Mouse (Mus musculus) CH12.LX (cell line): ENCODE data around the gene Cipc. TPM values are rescaled to one million over a fixed set of nuclear protein-coding genes. Genes with fewer than 3 reads are reported as not detected.

Source experiments
- DNase-seq: peaks from one replicate; pipeline ENCODE4 v3.0.0-alpha.2; 2013; ENCODE audit errors: extremely low read depth
- H3K27ac ChIP-seq: 2 replicates; pipeline ENCODE4 v1.5.1; 2012; ENCODE audit warnings: low read depth, mild to moderate bottlenecking, control low read depth, moderate library complexity; ENCODE audit not compliant: insufficient read depth
- H3K27me3 ChIP-seq: replicated peaks from 2 replicates; pipeline ENCODE3; 2012; ENCODE audit warnings: inconsistent platforms
- H3K36me3 ChIP-seq, 2 experiments: replicated peaks in 1 of 2; 2 replicates each; pipeline versions ENCODE3 to v1.6.1; 2012; ENCODE audit warnings: inconsistent platforms in 1 of 2, low read length in 1 of 2, mild to moderate bottlenecking in 1 of 2, mixed read lengths in 1 of 2, moderate library complexity in 1 of 2; ENCODE audit not compliant: control insufficient read depth in 1 of 2, insufficient read depth in 1 of 2
- H3K4me1 ChIP-seq, 2 experiments: 2 replicates each; pipeline ENCODE4 v1.6.1; 2012; ENCODE audit warnings: inconsistent platforms in 1 of 2, moderate library complexity in 1 of 2; ENCODE audit not compliant: insufficient read depth in 2 of 2, control insufficient read depth in 1 of 2
- H3K4me2 ChIP-seq: 2 replicates; pipeline ENCODE4 v1.6.1; 2012; ENCODE audit warnings: low read depth, mild to moderate bottlenecking, control low read depth; ENCODE audit not compliant: poor library complexity, insufficient read depth, severe bottlenecking
- H3K4me3 ChIP-seq, 3 experiments: fragments of 150-350 bp in 1 of 3; sonication (generic) in 1 of 3; replicated peaks in 1 of 3; 2 replicates each; pipeline versions ENCODE3 to v1.5.1; 2011 to 2012; ENCODE audit warnings: low read depth in 2 of 3, low read length in 2 of 3, mild to moderate bottlenecking in 2 of 3, moderate library complexity in 2 of 3, control low read depth in 1 of 3, improper control_type of control experiment in 1 of 3, inconsistent platforms in 1 of 3, mixed read lengths in 1 of 3; ENCODE audit not compliant: poor library complexity in 1 of 3
- H3K79me2 ChIP-seq: replicated peaks from 2 replicates; pipeline ENCODE4 v1.6.1; 2012; ENCODE audit warnings: mild to moderate bottlenecking, moderate library complexity; ENCODE audit not compliant: control insufficient read depth, poor library complexity, insufficient read depth, severe bottlenecking; ENCODE audit errors: extremely low read depth
- H3K9ac ChIP-seq: 2 replicates; pipeline ENCODE4 v1.6.1; 2012; ENCODE audit warnings: low read depth, mild to moderate bottlenecking, control low read depth, moderate library complexity; ENCODE audit not compliant: insufficient read depth
- H3K9me3 ChIP-seq: replicated peaks from 2 replicates; pipeline ENCODE3; 2012; ENCODE audit warnings: low read length, inconsistent platforms, mixed read lengths
- BHLHE40 ChIP-seq: IDR thresholded peaks from 2 replicates; pipeline ENCODE4 v1.6.1; 2011; ENCODE audit warnings: mild to moderate bottlenecking, low read depth, low read length, improper control_type of control experiment
- CHD1 ChIP-seq: IDR thresholded peaks from 2 replicates; pipeline ENCODE4 v1.6.1; 2012; ENCODE audit warnings: low read depth, low read length, improper control_type of control experiment, inconsistent platforms
- CHD2 ChIP-seq: IDR thresholded peaks from 2 replicates; pipeline ENCODE4 v1.6.1; 2011; ENCODE audit warnings: low read length, improper control_type of control experiment
- CTCF ChIP-seq, 2 experiments: IDR thresholded peaks in 1 of 2; conservative IDR thresholded peaks in 1 of 2; 2 replicates each; pipeline ENCODE4 v1.5.1; 2011 to 2012; ENCODE audit warnings: low read depth in 2 of 2, low read length in 2 of 2, improper control_type of control experiment in 1 of 2, inconsistent platforms in 1 of 2, mild to moderate bottlenecking in 1 of 2, moderate library complexity in 1 of 2
- E2F4 ChIP-seq: IDR thresholded peaks from 2 replicates; pipeline ENCODE4 v1.6.1; 2011; ENCODE audit warnings: low read depth, low read length, improper control_type of control experiment; ENCODE audit not compliant: insufficient replicate concordance
- ELF1 ChIP-seq: IDR thresholded peaks from 2 replicates; pipeline ENCODE4 v1.6.1; 2014; ENCODE audit warnings: low read depth, mild to moderate bottlenecking, inconsistent platforms, low read length, improper control_type of control experiment
- EP300 ChIP-seq: IDR thresholded peaks from 2 replicates; pipeline ENCODE4 v1.6.1; 2011; ENCODE audit warnings: low read length, improper control_type of control experiment
- ETS1 ChIP-seq: conservative IDR thresholded peaks from 2 replicates; pipeline ENCODE4 v1.6.1; 2012; ENCODE audit warnings: low read depth, mild to moderate bottlenecking, inconsistent platforms, low read length, improper control_type of control experiment, moderate library complexity
- GABPA ChIP-seq: IDR thresholded peaks from 2 replicates; pipeline ENCODE4 v1.6.1; 2012; ENCODE audit warnings: low read depth, low read length, improper control_type of control experiment, inconsistent platforms; ENCODE audit not compliant: insufficient replicate concordance
- HCFC1 ChIP-seq: IDR thresholded peaks from 2 replicates; pipeline ENCODE4 v1.6.1; 2012; ENCODE audit warnings: low read depth, mild to moderate bottlenecking, inconsistent platforms, low read length, improper control_type of control experiment
- IRF4 ChIP-seq: IDR thresholded peaks from 2 replicates; pipeline ENCODE4 v1.6.1; 2014; ENCODE audit warnings: low read depth, mild to moderate bottlenecking, inconsistent platforms, low read length, improper control_type of control experiment
- JUN ChIP-seq: IDR thresholded peaks from 2 replicates; pipeline ENCODE4 v1.6.1; 2011; ENCODE audit warnings: low read depth, mild to moderate bottlenecking, low read length, improper control_type of control experiment, moderate library complexity; ENCODE audit not compliant: insufficient read depth
- JUND ChIP-seq: conservative IDR thresholded peaks from 2 replicates; pipeline ENCODE4 v1.6.1; 2011; ENCODE audit warnings: low read depth, low read length, improper control_type of control experiment
- KAT2A ChIP-seq: IDR thresholded peaks from 2 replicates; pipeline ENCODE4 v1.6.1; 2012; ENCODE audit warnings: low read length, improper control_type of control experiment, inconsistent platforms; ENCODE audit not compliant: insufficient replicate concordance
- MAFK ChIP-seq: IDR thresholded peaks from 2 replicates; pipeline ENCODE4 v1.6.1; 2011; ENCODE audit warnings: low read length, improper control_type of control experiment; ENCODE audit not compliant: insufficient replicate concordance
- MAX ChIP-seq: IDR thresholded peaks from 2 replicates; pipeline ENCODE4 v1.6.1; 2011; ENCODE audit warnings: low read length, improper control_type of control experiment
- MAZ ChIP-seq: IDR thresholded peaks from 2 replicates; pipeline ENCODE4 v1.6.1; 2012; ENCODE audit warnings: low read depth, mild to moderate bottlenecking, inconsistent platforms, low read length, improper control_type of control experiment, moderate library complexity
- MEF2A ChIP-seq: IDR thresholded peaks from 2 replicates; pipeline ENCODE4 v1.6.1; 2014; ENCODE audit warnings: low read depth, mild to moderate bottlenecking, inconsistent platforms, low read length, improper control_type of control experiment, borderline replicate concordance
- MXI1 ChIP-seq: IDR thresholded peaks from 2 replicates; pipeline ENCODE4 v1.6.1; 2011; ENCODE audit warnings: mild to moderate bottlenecking, low read depth, low read length, improper control_type of control experiment
- MYC ChIP-seq: IDR thresholded peaks from 2 replicates; pipeline ENCODE4 v1.6.1; 2011; ENCODE audit warnings: low read depth, mild to moderate bottlenecking, improper control_type of control experiment, low read length
- NELFE ChIP-seq: IDR thresholded peaks from 2 replicates; pipeline ENCODE4 v1.6.1; 2011; ENCODE audit warnings: low read depth, low read length, improper control_type of control experiment
- NRF1 ChIP-seq: IDR thresholded peaks from 2 replicates; pipeline ENCODE4 v1.6.1; 2014; ENCODE audit warnings: low read depth, mild to moderate bottlenecking, inconsistent platforms, low read length, improper control_type of control experiment, moderate library complexity
- PAX5 ChIP-seq: IDR thresholded peaks from 2 replicates; pipeline ENCODE4 v1.6.1; 2012; ENCODE audit warnings: low read length, inconsistent platforms, mixed read lengths
- POLR2A ChIP-seq: IDR thresholded peaks from 2 replicates; pipeline ENCODE4 v1.6.1; 2011; ENCODE audit warnings: low read depth, mild to moderate bottlenecking, improper control_type of control experiment, low read length
- POLR2AphosphoS2 ChIP-seq: IDR thresholded peaks from 2 replicates; pipeline ENCODE4 v1.6.1; 2011; ENCODE audit warnings: low read depth, low read length, improper control_type of control experiment
- RAD21 ChIP-seq: IDR thresholded peaks from 2 replicates; pipeline ENCODE4 v1.6.1; 2011; ENCODE audit warnings: low read depth, mild to moderate bottlenecking, low read length, improper control_type of control experiment, moderate library complexity
- RCOR1 ChIP-seq: conservative IDR thresholded peaks from 2 replicates; pipeline ENCODE4 v1.6.1; 2012; ENCODE audit warnings: low read depth, mild to moderate bottlenecking, inconsistent platforms, low read length, improper control_type of control experiment
- SIN3A ChIP-seq: IDR thresholded peaks from 2 replicates; pipeline ENCODE4 v1.6.1; 2012; ENCODE audit warnings: low read length, improper control_type of control experiment, inconsistent platforms
- SMC3 ChIP-seq: IDR thresholded peaks from 2 replicates; pipeline ENCODE4 v1.6.1; 2011; ENCODE audit warnings: low read depth, low read length, improper control_type of control experiment
- TBP ChIP-seq: conservative IDR thresholded peaks from 2 replicates; pipeline ENCODE4 v1.6.1; 2011; ENCODE audit warnings: low read depth, low read length, improper control_type of control experiment
- TCF12 ChIP-seq: IDR thresholded peaks from 2 replicates; pipeline ENCODE4 v1.6.1; 2014; ENCODE audit warnings: low read depth, mild to moderate bottlenecking, inconsistent platforms, low read length, improper control_type of control experiment
- UBTF ChIP-seq: IDR thresholded peaks from 2 replicates; pipeline ENCODE4 v1.6.1; 2012; ENCODE audit warnings: low read depth, mild to moderate bottlenecking, inconsistent platforms, low read length, improper control_type of control experiment, moderate library complexity
- USF1 ChIP-seq: IDR thresholded peaks from 2 replicates; pipeline ENCODE4 v1.6.1; 2014; ENCODE audit warnings: low read depth, mild to moderate bottlenecking, inconsistent platforms, low read length, improper control_type of control experiment
- USF2 ChIP-seq: conservative IDR thresholded peaks from 2 replicates; pipeline ENCODE4 v1.6.1; 2011; ENCODE audit warnings: low read depth, low read length, improper control_type of control experiment
- ZC3H11A ChIP-seq: IDR thresholded peaks from 2 replicates; pipeline ENCODE4 v1.6.1; 2012; ENCODE audit warnings: low read depth, mild to moderate bottlenecking, inconsistent platforms, low read length, improper control_type of control experiment
- ZKSCAN1 ChIP-seq: IDR thresholded peaks from 2 replicates; pipeline ENCODE4 v1.6.1; 2012; ENCODE audit warnings: low read depth, inconsistent platforms, low read length, improper control_type of control experiment, borderline replicate concordance
- ZMIZ1 ChIP-seq: IDR thresholded peaks from 2 replicates; pipeline ENCODE4 v1.6.1; 2012; ENCODE audit warnings: low read depth, mild to moderate bottlenecking, inconsistent platforms, low read length, improper control_type of control experiment
- ZNF384 ChIP-seq: IDR thresholded peaks from 2 replicates; pipeline ENCODE4 v1.6.1; 2012; ENCODE audit warnings: low read depth, low read length, improper control_type of control experiment, inconsistent platforms
- dilution Hi-C: fragments of 300-500 bp; cut with MboI; formaldehyde crosslinking; loops from 2 replicates; pipeline ENCODE4 v1.14.3; 2020; ENCODE audit warnings: low sequenced_read_pairs; ENCODE audit not compliant: extremely low pct_unique_long_range_greater_than_20kb, extremely low pct_ligation_motif_present
- in situ Hi-C: fragments of 300-500 bp; cut with MboI; formaldehyde crosslinking; loops from 3 replicates; pipeline ENCODE4 v1.14.3; 2019; ENCODE audit warnings: low sequenced_read_pairs, low pct_ligation_motif_present, low pct_unique_long_range_greater_than_20kb, mixed read lengths
- polyA plus RNA-seq: library from polyadenylated mRNA; unstranded; fragments of >175 nt; gene quantifications from 2 replicates; pipeline ENCODE4 v1.2.1, GENCODE M21; 2012; ENCODE audit warnings: low read depth; ENCODE audit not compliant: insufficient read length
- total RNA-seq, 2 experiments: library from RNA; depleted of rRNA; stranded (reverse); fragments of 300-350 nt in 1 of 2; fragments of >200 nt in 1 of 2; gene quantifications; 2 replicates each; pipeline ENCODE4 v1.2.3; 2012 to 2014

The Cipc gene
- total and polyA plus RNA-seq, 3 experiments, result 15.7 to 20.5 (median 18.7) TPM

- peak overlapping the region; percentile 31 to 52 (median 44) for H3K4me3 ChIP-seq
- peak overlapping the region; percentile 84 for H3K9ac ChIP-seq
- H3K27ac ChIP-seq, result peak overlapping the region; percentile 79
- H3K27me3 ChIP-seq, result no peaks in the 10 kb centered on the region
- H3K36me3 ChIP-seq, result peaks cover 15 to 24% of the 10 kb centered on the region in 2 experiments
- in situ Hi-C loops (no loop called here), dilution Hi-C loops (no loop called here)
- peak; percentile 69 for DNase-seq
- TF ChIP-seq HCFC1, result no peak
- peak; percentile 33; the same call in 1 of the 2 replicates for TF ChIP-seq POLR2A
- peak; percentile 72 for TF ChIP-seq SIN3A
- TF ChIP-seq MAFK, result no peak
- no peak for TF ChIP-seq GABPA
- no peak for TF ChIP-seq SMC3
- TF ChIP-seq TCF12, result peak; percentile 47; the same call in 1 of the 2 replicates
- no peak for TF ChIP-seq ZC3H11A
- TF ChIP-seq PAX5, result no peak
- TF ChIP-seq MEF2A, result 0 out of 2 replicates have a peak, but pooled peaks have one; percentile 29
- TF ChIP-seq USF1, result no peak
- TF ChIP-seq RAD21, result no peak
- no peak for TF ChIP-seq USF2
- TF ChIP-seq MAZ, result no peak
- TF ChIP-seq ZNF384, result no peak
- peak; percentile 51; the same call in 1 of the 2 replicates for TF ChIP-seq MAX
- TF ChIP-seq POLR2AphosphoS2, result no peak
- TF ChIP-seq CHD2, result no peak
- TF ChIP-seq ELF1, result peak; percentile 49; the same call in 1 of the 2 replicates
- TF ChIP-seq IRF4, result peak; percentile 39; the same call in 1 of the 2 replicates
- TF ChIP-seq TBP, result no peak
- TF ChIP-seq JUND, result 0 out of 2 replicates have a peak, but pooled peaks have one; percentile 6
- TF ChIP-seq CTCF (conservative IDR thresholded peaks at IDR 0.05 in 1 of 2, IDR thresholded peaks at IDR 0.05 in 1 of 2; ENCODE audit: low read depth in 2 of 2, low read length in 2 of 2), result no peak
- TF ChIP-seq KAT2A, result no peak
- TF ChIP-seq RCOR1, result no peak
- no peak for TF ChIP-seq ZKSCAN1
- peak; percentile 82 for TF ChIP-seq ETS1
- peak; percentile 48; the same call in 1 of the 2 replicates for TF ChIP-seq CHD1
- TF ChIP-seq BHLHE40, result peak; percentile 91
- peak; percentile 81; the same call in 1 of the 2 replicates for TF ChIP-seq MYC
- no peak for TF ChIP-seq UBTF
- no peak for TF ChIP-seq ZMIZ1
- no peak for TF ChIP-seq JUN
- no peak for TF ChIP-seq NRF1
- no peak for TF ChIP-seq NELFE
- no peak for TF ChIP-seq E2F4
- TF ChIP-seq MXI1, result 0 out of 2 replicates have a peak, but pooled peaks have one; percentile 58
- TF ChIP-seq EP300, result peak; percentile 53; the same call in 1 of the 2 replicates
- peak overlapping the region; percentile 100 for H3K4me2 ChIP-seq
- H3K9me3 ChIP-seq, result no peaks in the 10 kb centered on the region
- H3K79me2 ChIP-seq, result peaks cover 34% of the 10 kb centered on the region
- H3K4me1 ChIP-seq, result peaks cover 0 to 36% of the 10 kb centered on the region in 2 experiments; a peak in 2 of 4 replicates
Observed at GRCm38 (mm10) chr12:86949501-86949900, 2.7 kb downstream of the Cipc start.
